Mouse (Mus musculus) MEL-GATA-1-ER (cell line): ENCODE measurements at regions not wholly inside any gene's neighbourhood (a gene's known extent, or its start where the extent isn't known, plus 50 kb on each side); places are given as distances from the start of the nearest gene placed in this dataset.
"Not testable (repeated sequence)": the region's sequence is repeated elsewhere in the genome, so short reads cannot be mapped to it uniquely, and the experiment has no call there.

Experiments
- DNase-seq: peaks from one replicate; pipeline ENCODE4 v3.0.0-alpha.2; 2012; ENCODE audit warnings: low read depth; ENCODE audit errors: extremely low read depth

DNA sequence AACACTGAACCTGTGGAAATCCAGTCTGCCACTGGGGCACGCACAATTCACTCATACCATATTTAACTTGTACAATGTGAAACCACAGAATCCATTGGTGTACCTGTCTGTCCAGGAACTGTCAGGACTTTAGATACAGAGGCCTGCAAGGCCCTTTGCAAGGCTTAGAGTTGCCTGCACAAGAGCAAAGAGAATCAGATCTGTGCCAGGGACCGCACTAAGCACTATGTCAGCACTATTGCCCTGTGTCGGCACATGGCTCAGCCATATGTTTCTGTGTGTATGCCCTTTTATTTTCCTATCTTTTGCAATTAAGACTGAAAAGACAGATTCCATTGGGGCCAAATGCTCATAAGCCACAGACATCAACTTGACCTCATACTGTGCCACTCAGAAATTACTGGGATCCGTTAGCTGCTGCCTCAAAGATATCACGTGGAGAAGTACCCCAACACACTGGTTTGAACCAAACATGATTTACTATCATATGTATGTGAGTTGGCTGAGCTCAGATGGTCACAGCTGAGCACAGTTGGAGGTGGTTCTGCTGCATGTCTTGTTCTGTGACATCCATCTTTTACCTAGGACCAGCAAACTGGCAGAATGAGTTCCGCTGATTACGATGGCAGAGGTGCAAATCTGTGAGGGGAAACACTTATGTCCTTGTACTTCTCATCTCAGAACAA is 181.7 kb upstream of the Prkcq start:
- no peak for DNase-seq

DNA sequence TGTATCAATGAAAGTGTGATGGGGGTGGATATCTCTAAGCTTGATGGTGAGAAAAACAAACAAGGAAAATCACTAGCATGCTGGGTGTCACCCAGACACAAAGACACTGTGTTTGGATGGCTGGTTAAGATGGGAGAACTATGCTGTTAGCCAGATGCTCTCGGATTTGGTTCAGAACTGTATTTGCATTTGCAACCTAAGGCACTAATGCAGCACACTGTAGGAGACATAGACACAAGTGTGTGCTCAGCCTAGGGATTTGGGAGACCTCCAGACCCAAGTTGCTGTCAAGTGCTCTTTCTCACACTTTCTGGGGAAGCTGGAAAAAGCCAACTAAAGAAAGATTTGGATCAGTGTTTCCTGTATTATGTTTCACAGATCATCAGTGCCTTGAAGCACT is 173.1 kb upstream of the Prkcq start:
- no peak for DNase-seq

DNA sequence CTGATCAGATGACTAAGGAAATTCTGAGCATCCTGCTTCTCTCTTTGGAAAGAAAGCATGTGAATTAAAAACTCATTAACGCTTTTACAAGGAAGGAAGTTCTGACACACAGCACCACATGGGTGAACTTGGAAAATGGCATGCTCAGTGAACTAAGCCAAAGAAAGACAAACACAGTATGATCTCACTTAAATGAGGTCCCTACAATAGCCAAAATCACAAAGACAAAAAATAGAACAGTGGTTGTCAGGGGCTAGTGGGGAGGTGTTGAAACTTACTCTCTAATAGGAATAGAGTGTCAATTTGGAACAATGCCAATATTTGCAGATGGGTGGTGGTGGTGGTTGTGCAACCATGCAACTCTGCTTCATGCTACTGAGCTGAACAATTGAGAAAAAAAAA is 172.7 kb upstream of the Prkcq start:
- no peak for DNase-seq

DNA sequence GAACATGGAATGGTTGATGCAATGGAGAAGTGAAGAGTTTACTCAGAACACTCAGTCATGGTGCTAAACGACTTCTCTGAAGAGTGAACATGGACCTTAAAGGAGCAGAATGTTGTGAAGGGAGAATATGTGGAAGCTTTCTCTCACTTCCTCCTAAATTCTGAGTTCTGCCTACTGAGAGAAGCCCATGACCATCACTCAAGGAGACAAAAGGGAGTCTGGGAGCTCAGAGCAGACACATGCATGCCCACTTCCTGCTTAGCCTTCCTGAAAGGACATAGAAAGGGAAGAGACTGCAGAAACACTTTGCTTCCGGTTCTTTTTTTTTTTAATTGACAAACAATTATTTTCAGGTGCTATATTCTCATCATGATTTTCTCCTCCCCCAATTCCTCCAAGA is 166.1 kb upstream of the Prkcq start:
- no peak for DNase-seq

DNA sequence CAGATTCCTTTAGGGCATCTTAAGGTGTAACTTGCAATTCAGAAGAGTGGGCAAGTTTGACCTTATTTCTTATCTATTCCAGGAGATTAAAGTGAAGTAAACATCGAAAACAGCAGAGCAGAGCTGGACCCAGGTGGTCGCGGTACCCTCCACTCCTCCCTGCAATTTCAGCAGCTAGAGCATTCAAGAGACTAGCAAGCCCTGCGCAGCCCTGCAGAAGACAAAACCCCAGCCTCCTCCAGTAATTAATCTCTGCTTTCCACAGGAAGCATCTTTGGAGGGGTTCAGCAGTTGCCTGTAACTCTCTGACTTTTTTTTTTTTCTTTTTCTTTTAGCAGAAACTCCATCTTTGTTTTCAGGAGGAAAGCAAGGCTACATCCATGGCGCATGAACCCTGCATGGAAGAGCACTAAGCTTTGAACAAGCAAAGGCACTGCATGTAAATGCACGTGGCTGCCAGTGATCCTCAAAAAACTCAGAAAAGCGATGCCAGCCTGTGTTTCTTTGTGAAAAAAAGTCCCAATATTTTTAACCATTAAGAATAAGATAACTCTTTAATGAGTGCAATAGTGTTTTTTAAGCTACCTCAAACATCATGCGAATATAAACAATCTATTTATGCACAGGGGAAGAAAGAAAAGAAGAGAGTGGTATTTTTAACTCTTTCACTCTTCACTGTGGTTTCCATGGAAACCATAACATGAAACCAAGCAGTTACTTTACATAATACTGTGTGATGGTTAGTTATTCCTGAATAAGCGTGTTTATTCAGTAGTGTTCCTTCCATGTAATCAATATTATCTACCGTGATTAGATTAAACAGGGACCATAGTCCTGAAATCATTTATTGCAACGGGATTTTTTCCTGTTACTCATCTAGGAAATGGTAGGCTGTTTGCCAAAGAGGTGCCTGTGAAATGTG is 160.6 kb upstream of the Prkcq start:
- no peak for DNase-seq

DNA sequence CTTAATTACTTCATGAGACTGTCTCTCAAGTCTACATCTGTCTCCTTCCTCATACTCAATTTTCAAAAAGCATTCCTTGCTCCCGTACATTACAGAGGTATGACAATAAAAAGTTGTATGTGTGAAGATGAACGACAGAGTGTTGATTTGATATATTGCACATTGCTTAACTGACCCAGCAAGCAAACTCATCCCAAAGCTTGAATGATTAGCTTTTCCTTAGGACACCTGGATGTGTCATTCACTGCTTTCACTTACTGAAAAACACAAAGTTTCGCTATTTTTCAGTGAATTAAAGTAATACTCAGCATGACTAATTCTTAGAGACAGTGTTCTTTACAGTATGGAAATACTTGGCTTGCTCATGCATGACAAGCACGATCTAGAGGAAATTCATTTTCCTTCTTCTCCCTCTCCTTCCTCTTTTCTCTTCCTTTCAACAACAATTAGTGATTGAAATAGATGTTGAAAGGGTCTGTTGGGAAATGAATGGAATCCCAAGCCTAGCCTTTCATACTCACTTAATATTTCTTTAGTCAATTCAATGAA is 159.5 kb upstream of the Prkcq start:
- no peak for DNase-seq

DNA sequence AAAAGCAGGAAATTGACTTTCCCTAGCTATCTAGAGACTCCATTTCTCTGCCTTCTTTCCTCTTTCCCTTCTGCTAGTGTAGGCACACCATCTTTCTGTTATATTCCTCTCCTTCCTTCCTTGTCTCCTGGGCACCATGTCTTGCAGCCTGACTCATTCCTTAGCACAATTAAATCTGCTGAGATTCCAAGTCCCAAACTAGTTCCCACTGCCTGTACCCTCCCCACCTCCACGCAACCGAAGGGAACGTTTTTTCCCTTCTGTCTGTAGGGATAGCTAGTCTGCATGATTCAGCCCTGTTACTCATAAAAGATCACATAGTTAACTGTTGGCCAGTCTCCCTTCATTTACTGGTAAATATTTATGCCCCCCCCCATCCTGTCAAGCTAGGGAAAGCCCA is 158.8 kb upstream of the Prkcq start:
- no peak for DNase-seq

DNA sequence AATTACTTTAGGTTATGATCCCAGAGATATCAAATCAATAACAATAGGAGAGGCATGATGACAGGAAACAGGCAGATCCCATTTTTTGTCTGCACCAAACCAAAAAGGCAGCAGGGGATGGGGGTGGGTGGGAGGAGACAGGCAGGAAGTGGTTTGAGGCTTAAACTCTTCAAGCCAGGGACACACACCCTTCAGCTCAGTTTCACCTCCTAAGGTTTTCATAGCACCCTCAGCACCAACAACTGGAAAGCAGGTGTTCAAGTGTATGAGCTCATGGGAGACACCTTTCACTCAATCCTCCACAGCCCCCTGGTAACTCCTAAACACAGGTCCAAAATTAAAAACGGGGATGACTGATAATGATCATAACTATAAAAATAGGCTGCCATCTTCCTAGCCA is 155.5 kb upstream of the Prkcq start:
- no peak for DNase-seq

DNA sequence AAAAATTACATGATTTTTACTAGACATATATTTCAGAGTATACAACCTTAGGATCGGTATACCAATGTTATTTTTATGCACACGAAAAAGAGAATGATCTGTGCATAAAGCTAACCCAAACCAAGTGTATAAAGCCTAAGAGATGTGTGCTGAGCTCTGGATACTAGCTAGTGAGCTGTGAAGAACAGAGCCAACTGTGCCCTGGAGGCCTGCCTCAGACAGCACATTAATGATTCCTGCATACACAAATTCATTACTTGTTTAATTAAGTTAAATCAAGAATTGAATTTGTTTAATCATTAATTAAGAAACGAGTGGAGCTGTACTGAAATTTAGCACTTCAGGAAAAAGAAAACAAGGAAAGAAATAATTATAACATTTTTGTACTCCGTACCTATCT is 139.0 kb upstream of the Prkcq start:
- no peak for DNase-seq

DNA sequence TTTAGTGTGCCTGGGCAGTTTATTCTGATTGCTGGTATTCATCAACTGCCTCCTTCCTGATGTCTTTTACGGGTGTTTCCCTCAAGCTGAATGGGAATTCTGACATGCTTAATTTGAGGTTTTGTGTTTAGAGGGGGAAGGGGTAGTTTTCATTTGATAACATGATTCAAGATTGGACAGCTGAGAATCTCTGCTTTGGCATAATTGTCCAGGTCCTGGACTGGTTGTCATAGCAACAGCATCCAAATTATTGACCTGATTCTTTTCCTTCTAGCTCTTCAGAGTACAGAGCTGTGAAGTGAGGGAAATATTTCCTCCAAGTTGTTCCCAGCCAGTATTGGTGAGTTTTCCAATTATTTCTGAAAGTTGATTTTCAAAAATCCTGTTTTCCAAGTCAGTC is 137.7 kb upstream of the Prkcq start:
- DNase-seq, result no peak

DNA sequence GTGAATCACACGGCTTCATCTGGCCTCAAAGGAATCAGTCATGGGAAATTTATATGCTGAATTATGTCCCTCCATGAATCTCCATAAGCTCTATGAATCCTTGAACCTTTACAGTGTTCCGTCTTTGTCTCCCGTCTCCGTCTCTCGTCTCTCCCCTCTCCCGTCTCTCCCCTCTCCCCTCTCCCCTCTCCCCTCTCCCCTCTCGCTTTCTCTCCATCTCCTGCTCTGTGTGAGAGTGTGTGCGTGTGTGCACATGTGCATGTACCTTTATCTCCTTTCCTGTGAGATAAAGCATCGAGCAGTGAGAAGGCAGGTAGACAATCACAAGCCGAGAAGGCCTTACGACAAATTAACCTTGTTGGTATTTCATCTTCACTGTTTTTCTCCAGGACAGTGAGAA is 134.6 kb upstream of the Prkcq start:
- no peak for DNase-seq

DNA sequence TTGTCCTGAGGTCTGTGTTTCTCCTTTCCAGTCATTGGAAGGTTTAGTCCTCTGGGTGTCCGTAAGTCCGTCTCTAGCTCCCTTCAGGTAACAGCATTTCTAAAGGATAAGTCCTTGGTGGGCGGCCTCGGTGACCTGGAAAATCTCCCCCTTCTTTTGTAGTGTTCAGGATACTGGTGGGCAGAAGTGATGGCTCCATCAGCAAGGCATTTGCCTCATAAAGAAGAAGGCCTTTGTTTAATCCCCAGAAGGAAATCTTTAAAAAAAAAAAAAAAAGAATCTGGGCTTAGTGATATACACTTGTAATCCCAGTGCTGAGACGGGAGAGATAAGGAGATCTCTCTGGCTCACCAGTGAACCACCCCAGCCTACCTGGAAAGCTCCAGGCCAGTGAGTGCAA is 133.5 kb upstream of the Prkcq start:
- DNase-seq, result no peak

DNA sequence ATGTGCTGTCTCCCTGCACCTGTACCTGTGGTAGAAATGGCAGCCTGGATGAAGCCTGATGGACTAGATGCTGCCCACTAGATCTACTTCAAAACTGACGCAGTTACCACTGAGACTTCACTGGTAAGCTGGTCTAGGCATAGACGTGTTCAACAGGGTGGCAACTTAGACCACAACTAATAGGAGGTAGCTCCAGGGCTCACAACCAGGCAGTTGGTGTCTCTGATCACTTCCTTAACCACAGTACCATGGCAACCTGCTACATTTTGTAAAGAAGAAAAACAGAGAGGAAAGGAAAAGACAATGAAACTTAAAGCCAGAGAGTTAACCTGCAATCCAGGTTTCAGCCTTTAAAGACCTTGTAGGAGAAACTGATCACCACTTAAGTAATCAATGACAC is 131.9 kb upstream of the Prkcq start:
- no peak for DNase-seq

DNA sequence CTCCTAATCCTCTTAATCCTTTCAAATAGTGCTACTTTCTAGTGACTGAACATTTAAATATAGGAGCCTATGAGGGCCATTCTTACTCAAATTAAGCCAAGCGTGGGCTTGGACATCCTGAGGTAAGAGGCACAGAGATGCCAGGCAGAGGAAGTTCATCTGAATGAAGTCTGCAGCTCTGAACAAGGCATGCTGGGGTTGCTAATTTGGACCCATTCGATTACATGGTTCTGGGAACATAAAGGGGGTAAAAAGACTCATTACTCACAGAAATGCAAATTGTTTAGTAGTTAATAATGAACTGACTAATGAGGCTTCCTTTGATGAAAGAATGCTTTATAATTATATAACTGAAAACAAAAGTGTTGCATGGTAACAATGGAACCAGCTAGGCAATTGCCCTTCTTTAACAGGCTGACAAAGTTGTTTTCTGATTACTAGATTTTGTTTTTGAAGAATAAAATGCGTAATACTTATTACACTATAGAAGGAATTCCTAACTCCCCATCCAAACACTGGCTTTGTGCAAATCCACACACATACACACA is 127.1 kb upstream of the Prkcq start:
- no peak for DNase-seq

DNA sequence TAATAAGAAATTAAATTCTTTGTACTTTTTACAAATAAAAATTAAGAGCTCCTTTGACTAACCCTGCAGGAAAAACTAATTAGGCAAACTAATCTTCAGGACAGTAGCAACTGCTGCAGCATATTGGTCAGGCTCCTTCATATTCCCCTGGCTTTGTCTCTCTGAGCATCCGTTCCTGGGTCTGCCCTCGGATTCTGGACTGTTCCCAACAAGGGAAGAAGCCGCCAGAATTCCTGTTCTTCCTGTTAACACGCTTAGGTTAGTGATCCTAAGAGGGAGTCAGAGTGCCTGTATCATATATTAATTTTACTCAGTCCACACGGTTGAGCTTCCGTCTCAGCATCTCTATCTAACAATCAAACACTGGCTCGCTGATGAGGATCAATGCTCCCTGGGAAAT is 120.3 kb upstream of the Prkcq start:
- DNase-seq, result no peak

DNA sequence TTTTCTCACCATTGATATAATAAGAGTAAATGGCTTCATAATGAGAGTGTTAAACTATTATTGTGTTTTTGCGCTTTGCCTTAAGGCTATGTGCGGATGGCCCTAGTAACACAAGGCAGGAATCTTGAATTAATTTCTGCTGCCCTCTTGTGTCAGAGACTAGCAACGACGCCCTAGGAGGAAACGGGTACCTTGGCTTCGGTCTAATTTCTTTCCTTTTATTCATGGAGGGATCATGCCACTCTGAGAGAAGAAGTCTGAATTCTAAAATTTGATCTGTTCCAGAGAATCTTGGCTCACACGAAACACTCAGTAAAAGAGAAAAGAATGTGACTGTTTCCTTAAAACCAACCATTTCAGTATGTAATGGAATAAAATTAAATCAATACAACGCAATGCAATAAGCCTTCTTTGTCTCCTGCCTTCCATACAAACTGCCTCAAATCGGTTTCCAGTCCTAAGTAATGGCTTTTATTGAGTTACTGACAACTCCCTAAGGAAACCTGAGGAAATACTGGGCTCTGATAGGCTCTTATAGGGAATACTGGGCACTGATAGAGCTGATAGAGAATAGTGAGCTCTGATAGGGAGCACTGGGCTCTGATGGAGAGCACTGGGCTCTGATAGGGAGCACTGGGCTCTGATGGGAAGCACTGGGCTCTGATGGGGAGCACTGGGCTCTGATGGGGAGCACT is 112.0 kb upstream of the Prkcq start:
- peak; percentile 9 for DNase-seq

DNA sequence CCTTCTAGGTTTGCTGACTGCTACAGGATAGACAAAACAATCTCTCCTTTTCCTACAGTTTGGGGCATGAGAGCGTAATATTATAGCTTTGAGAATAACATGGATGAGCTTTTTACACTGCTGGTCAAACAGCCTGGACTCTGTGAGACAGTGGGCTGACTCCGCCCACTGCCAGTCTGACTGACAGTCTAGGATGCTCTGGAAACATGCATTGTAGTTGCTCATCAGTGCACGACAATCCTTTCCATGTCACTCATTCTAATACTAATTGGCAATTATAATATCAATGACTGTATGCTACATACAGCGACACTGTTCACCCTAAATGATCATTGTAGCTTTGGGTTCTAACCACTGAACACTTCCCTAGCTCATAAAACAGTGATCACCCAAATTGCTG is 104.5 kb upstream of the Prkcq start:
- DNase-seq, result no peak

DNA sequence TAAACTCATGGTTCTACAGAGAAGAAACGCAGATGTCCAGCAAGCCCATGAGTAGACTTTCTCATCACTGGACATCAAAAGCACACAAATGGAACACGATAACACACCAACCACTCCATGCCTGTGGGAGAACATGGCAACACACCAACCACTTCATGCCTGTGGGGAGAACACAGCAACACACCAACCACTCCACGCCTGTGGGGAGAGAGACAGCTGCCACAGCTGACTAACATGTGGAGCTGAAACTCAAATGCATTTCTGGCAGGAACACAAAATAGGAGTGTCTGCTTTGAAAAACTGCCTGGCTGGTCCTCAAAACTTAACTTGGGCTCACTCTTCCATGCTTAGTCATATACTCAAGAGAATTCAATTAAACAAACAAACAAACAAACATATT is 88.4 kb upstream of the Prkcq start:
- DNase-seq, result no peak

DNA sequence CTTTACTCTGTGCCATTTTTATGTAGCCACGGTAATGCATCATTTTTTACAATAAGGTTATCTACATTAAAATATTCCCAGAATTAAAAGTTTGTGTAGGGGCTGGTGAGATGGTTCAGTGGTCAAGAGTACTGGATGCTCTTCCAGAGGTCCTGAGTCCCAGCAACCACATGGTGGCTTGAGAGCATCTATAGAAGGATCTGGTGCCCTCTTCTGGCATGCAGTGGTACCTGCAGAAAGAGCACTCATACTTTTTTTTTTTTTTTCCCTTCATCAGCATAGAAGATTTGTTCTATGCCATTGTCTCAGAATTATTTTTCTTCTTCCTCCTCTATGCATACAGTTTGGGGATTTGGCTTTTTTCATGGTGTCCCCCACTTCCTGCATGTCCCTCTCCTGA is 84.9 kb upstream of the Prkcq start:
- DNase-seq, result peak; percentile 21

DNA sequence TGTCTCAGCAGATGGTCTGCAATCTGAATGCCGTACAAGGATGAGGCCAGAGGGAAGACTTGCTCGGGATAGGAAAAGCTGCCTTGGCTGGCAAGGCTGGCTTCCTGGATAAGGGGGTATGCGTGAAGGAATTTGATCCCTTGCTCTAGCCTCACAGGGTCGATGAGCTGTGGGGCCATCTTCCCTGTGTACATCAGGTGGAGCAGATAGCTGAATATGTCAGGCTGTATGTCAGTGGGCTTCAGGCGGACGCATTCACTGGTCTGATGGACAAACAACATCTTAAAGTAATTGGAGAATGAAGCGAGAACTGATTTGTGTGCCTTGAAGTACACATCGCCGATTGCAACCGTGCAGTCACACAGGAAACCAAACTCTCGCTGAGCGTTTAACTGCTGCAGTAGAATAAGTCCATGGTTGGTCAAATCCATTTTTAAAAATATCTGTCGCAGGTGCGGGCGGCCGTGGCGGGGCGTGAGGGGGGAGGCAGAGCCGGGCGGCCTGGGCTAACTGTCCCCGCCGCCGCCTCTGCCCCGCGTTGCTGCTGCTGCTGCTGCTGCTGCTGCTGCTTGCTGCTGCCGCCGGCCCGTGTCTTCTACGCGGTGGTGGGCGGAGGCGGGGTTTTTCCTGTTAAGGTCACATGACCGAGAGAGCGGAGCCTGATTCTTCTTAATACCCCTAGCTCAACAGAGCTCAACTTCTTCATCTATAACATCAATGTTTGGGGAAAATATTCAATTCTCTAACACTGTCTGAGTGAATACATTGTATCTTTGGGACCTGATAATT is 71.9 kb upstream of the Prkcq start:
- DNase-seq, result not testable (repeated sequence)

DNA sequence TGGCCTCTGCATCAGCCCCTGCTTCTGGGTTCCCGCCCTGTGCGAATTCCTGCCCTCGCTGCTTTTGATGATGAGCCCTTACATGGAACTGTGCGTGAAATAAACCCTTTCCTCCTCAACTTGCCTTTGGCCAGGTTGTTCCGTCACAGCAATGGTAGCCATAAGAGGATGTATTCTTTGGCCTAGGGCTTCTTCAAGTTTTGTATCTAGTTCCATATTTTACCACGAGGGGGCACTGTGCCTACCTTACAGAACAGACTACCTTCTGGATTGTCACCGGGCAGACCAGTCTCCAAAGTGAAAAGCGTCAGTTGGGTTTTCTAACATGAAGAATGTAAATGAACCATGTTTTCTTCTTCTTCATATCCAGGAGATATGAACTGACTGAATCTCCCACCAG is 58.7 kb upstream of the Prkcq start:
- DNase-seq, result peak; percentile 67
